Mouse (Mus musculus): Measurements from ENCODE around the gene Ccl7. TPM values are rescaled to one million over a fixed set of nuclear protein-coding genes. Genes with fewer than 3 reads are reported as not detected.
A peak's percentile ranks its signal among the peaks of the same experiment; 100 is the strongest.

The Ccl7 gene
- total and polyA plus RNA-seq, 2 experiments from 2014 or later, result 3.0 TPM; not detected in 1

DNA sequence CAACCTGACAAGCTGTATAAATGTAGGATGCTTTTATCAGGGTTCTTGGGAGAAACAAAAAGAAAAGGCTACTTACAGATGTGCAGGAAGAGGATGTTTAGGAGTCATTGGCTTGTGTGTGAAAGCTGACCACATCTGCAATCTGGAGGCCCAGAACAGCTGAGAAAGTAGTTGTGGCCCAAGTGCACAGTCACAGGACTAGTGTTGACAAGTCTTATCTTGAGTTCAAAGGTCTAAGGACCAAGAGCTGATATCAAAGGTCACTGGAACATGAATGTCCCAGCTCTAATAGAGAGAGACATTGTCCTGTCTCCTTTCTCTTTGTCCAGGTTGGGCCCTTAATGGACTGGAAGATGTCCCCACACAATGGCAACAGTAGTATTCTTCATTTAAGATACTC is 25.7 kb upstream of the Ccl7 start:
- no peaks in the 10 kb centered on the region for H3K9me3 ChIP-seq (ENCODE audit: low read length)
- H3K4me2 ChIP-seq (ENCODE audit: low read depth), result no peak overlapping the region
- ATAC-seq (no peak), DNase-seq (no peak)
- no peak overlapping the region for H3K9ac ChIP-seq
- no peak overlapping the region for H3K27ac ChIP-seq (ENCODE audit: low read depth, low read length)
- H3K4me1 ChIP-seq (ENCODE audit: insufficient read depth), result no peaks in the 10 kb centered on the region
- H3K36me3 ChIP-seq (ENCODE audit: insufficient read depth), result no peaks in the 10 kb centered on the region
- no peak for TF ChIP-seq CTCF (IDR thresholded peaks at IDR 0.05; ENCODE audit: low read depth)
- H3K4me3 ChIP-seq (ENCODE audit: low read depth, low read length), result no peak overlapping the region
- no peaks in the 10 kb centered on the region for H3K27me3 ChIP-seq (ENCODE audit: insufficient read depth, low read length)

GRCm38 (mm10) chr11:82021406-82021805 is 24.1 kb upstream of the Ccl7 start:
- Histone ChIP-seq H3K4me2 (ENCODE audit: low read depth) (no peak overlapping the region), H3K4me3 (ENCODE audit: low read depth, low read length) (no peak overlapping the region), H3K27ac (ENCODE audit: low read depth, low read length) (no peak overlapping the region), H3K9ac (no peak overlapping the region), H3K27me3 (ENCODE audit: insufficient read depth, low read length) (no peaks in the 10 kb centered on the region), H3K36me3 (ENCODE audit: insufficient read depth) (no peaks in the 10 kb centered on the region), H3K9me3 (ENCODE audit: low read length) (no peaks in the 10 kb centered on the region), H3K4me1 (ENCODE audit: insufficient read depth) (no peaks in the 10 kb centered on the region)
- no peak for DNase-seq
- TF ChIP-seq CTCF (IDR thresholded peaks at IDR 0.05; ENCODE audit: low read depth), result no peak
- WGBS, result 63% methylated on average over 3 of the region's 3 CpGs
- no peak for ATAC-seq

GRCm38 (mm10) chr11:82022504-82023056 is 22.9 kb upstream of the Ccl7 start:
- Histone ChIP-seq H3K4me2 (ENCODE audit: low read depth) (no peak overlapping the region), H3K4me1 (ENCODE audit: insufficient read depth) (no peaks in the 10 kb centered on the region), H3K9me3 (ENCODE audit: low read length) (no peaks in the 10 kb centered on the region), H3K9ac (no peak overlapping the region), H3K27ac (ENCODE audit: low read depth, low read length) (no peak overlapping the region), H3K36me3 (ENCODE audit: insufficient read depth) (no peaks in the 10 kb centered on the region), H3K27me3 (ENCODE audit: insufficient read depth, low read length) (no peaks in the 10 kb centered on the region), H3K4me3 (ENCODE audit: low read depth, low read length) (no peak overlapping the region)
- TF ChIP-seq CTCF (IDR thresholded peaks at IDR 0.05; ENCODE audit: low read depth), result no peak
- DNase-seq, result no peak
- 91% methylated on average over 6 of the region's 6 CpGs for WGBS
- ATAC-seq, result no peak

DNA sequence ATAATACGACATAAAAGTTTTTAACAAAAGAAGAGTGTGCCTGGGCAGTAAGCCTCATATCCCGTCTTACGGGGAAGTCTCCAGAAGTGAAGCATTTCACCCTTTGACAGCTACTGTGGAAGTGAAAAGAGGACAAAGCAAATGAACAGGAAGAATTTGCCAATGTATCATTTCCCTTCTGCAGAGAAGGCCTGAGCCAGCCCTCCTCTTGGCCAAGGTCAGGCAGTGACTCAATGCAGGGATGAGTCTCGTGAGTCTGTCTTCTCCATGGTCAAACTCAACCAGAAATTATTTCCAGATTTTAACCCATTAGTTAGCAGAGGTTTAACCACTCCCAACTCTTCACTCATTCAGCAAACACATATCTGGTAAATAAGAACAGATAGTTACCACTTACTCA is 21.7 kb upstream of the Ccl7 start:
- 77% methylated on average over 4 of the region's 4 CpGs for WGBS
- no peaks in the 10 kb centered on the region for H3K36me3 ChIP-seq (ENCODE audit: insufficient read depth)
- no peak overlapping the region for H3K4me3 ChIP-seq (ENCODE audit: low read depth, low read length)
- H3K9ac ChIP-seq, result no peak overlapping the region
- DNase-seq (no peak), ATAC-seq (no peak)
- TF ChIP-seq CTCF (IDR thresholded peaks at IDR 0.05; ENCODE audit: low read depth), result no peak
- H3K9me3 ChIP-seq (ENCODE audit: low read length), result no peaks in the 10 kb centered on the region
- H3K27me3 ChIP-seq (ENCODE audit: insufficient read depth, low read length), result no peaks in the 10 kb centered on the region
- no peak overlapping the region for H3K27ac ChIP-seq (ENCODE audit: low read depth, low read length)
- H3K4me2 ChIP-seq (ENCODE audit: low read depth), result no peak overlapping the region
- H3K4me1 ChIP-seq (ENCODE audit: insufficient read depth), result no peaks in the 10 kb centered on the region

- no peak for TF ChIP-seq CTCF (IDR thresholded peaks at IDR 0.05; ENCODE audit: low read depth)
- 88% methylated on average over 2 of the region's 2 CpGs for WGBS
- Histone ChIP-seq H3K27ac (ENCODE audit: low read depth, low read length) (no peak overlapping the region), H3K4me1 (ENCODE audit: insufficient read depth) (no peaks in the 10 kb centered on the region; the same call in 1 of the 2 replicates), H3K36me3 (ENCODE audit: insufficient read depth) (no peaks in the 10 kb centered on the region), H3K9me3 (ENCODE audit: low read length) (no peaks in the 10 kb centered on the region), H3K27me3 (ENCODE audit: insufficient read depth, low read length) (no peaks in the 10 kb centered on the region), H3K9ac (no peak overlapping the region), H3K4me2 (ENCODE audit: low read depth) (no peak overlapping the region), H3K4me3 (ENCODE audit: low read depth, low read length) (no peak overlapping the region)
- ATAC-seq, result no peak
- no peak for DNase-seq
Observed at GRCm38 (mm10) chr11:82030171-82030570, 15.3 kb upstream of the Ccl7 start.

GRCm38 (mm10) chr11:82032136-82032535 is 13.4 kb upstream of the Ccl7 start:
- H3K4me3 ChIP-seq (ENCODE audit: low read depth, low read length), result no peak overlapping the region
- no peak overlapping the region for H3K9ac ChIP-seq
- H3K4me1 ChIP-seq (ENCODE audit: insufficient read depth), result no peaks in the 10 kb centered on the region; the same call in 1 of the 2 replicates
- H3K27ac ChIP-seq (ENCODE audit: low read depth, low read length), result no peak overlapping the region
- no peak for TF ChIP-seq CTCF (IDR thresholded peaks at IDR 0.05; ENCODE audit: low read depth)
- no peak overlapping the region for H3K4me2 ChIP-seq (ENCODE audit: low read depth)
- no peaks in the 10 kb centered on the region for H3K36me3 ChIP-seq (ENCODE audit: insufficient read depth)
- DNase-seq, result no peak
- no peak for ATAC-seq
- no peaks in the 10 kb centered on the region for H3K9me3 ChIP-seq (ENCODE audit: low read length)
- no peaks in the 10 kb centered on the region for H3K27me3 ChIP-seq (ENCODE audit: insufficient read depth, low read length)

- H3K4me2 ChIP-seq (ENCODE audit: low read depth), result no peak overlapping the region
- H3K27me3 ChIP-seq (ENCODE audit: insufficient read depth, low read length), result no peaks in the 10 kb centered on the region
- H3K4me3 ChIP-seq (ENCODE audit: low read depth, low read length), result no peak overlapping the region
- no peak overlapping the region for H3K27ac ChIP-seq (ENCODE audit: low read depth, low read length)
- no peaks in the 10 kb centered on the region for H3K9me3 ChIP-seq (ENCODE audit: low read length)
- ATAC-seq (no peak), DNase-seq (peak; percentile 17)
- H3K4me1 ChIP-seq (ENCODE audit: insufficient read depth), result no peaks in the 10 kb centered on the region; the same call in 1 of the 2 replicates
- no peak overlapping the region for H3K9ac ChIP-seq
- TF ChIP-seq CTCF (IDR thresholded peaks at IDR 0.05; ENCODE audit: low read depth), result no peak
- no peaks in the 10 kb centered on the region for H3K36me3 ChIP-seq (ENCODE audit: insufficient read depth)
- 35% methylated on average over 8 of the region's 8 CpGs for WGBS
Observed at GRCm38 (mm10) chr11:82032678-82033344, 12.7 kb upstream of the Ccl7 start.
